ENCODE assay signal across 10 mouse cellular contexts in genomic region chr15:96654714-96655113, GRCm38 (mm10). TPM values are rescaled to one million over a fixed set of nuclear protein-coding genes. Genes with fewer than 3 reads are reported as not detected.
DNase-seq lines count a peak whose midpoint lies in the region; ATAC-seq and TF ChIP-seq lines count a peak whose summit lies in the region.
"Had no signal": no experiment of that assay in that cellular context is flagged by ENCODE, and none has a peak within 500 bp of the region (broad histone marks: within the 10 kb centered on the region; RNA-seq: fewer than 3 reads in every experiment).

No protein-coding gene starts in this region.

- no peak overlapping the region for H3K9ac ChIP-seq in heart, embryonic 16.5 days (ENCODE audit: low read length)
- H3K9ac ChIP-seq in lung, embryonic 14.5 days = no peak overlapping the region
- no peak overlapping the region for H3K9ac ChIP-seq in hindbrain, embryonic 13.5 days

- no peak overlapping the region for H3K4me3 ChIP-seq in heart, embryonic 16.5 days (ENCODE audit: low read length)
- no peak overlapping the region for H3K4me3 ChIP-seq in lung, embryonic 14.5 days (ENCODE audit: low read depth, low read length)
- no peak overlapping the region for H3K4me3 ChIP-seq in hindbrain, embryonic 13.5 days
- H3K4me3 ChIP-seq in left cerebral cortex, adult 2 months = no peak overlapping the region
- H3K4me3 ChIP-seq: midbrain, embryonic 10.5 days had no signal

- no peaks in the 10 kb centered on the region for H3K36me3 ChIP-seq in heart, embryonic 16.5 days (ENCODE audit: control insufficient read depth, insufficient read depth)
- no peaks in the 10 kb centered on the region for H3K36me3 ChIP-seq in lung, embryonic 14.5 days (ENCODE audit: insufficient read depth)
- no peaks in the 10 kb centered on the region for H3K36me3 ChIP-seq in hindbrain, embryonic 13.5 days
- H3K36me3 ChIP-seq: midbrain, embryonic 10.5 days had no signal

- H3K9me3 ChIP-seq in heart, embryonic 16.5 days (replicated peaks; ENCODE audit: control insufficient read depth, low read length) = no peaks in the 10 kb centered on the region
- no peaks in the 10 kb centered on the region for H3K9me3 ChIP-seq in lung, embryonic 14.5 days (ENCODE audit: low read depth, low read length)
- H3K9me3 ChIP-seq in hindbrain, embryonic 13.5 days = no peaks in the 10 kb centered on the region
- H3K9me3 ChIP-seq: midbrain, embryonic 10.5 days had no signal

- H3K4me1 ChIP-seq in heart, embryonic 16.5 days (ENCODE audit: control insufficient read depth, insufficient read depth, low read length) = peaks cover 5% of the 10 kb centered on the region
- no peaks in the 10 kb centered on the region for H3K4me1 ChIP-seq in lung, embryonic 14.5 days (ENCODE audit: insufficient read depth)
- H3K4me1 ChIP-seq in hindbrain, embryonic 13.5 days (replicated peaks) = 0 out of 2 replicates have a peak, but pooled peaks cover 8% of the 10 kb centered on the region

- no peak overlapping the region for H3K4me2 ChIP-seq in heart, embryonic 16.5 days (ENCODE audit: low read depth, low read length)
- H3K4me2 ChIP-seq in lung, embryonic 14.5 days = no peak overlapping the region
- no peak overlapping the region for H3K4me2 ChIP-seq in hindbrain, embryonic 13.5 days

- ATAC-seq in heart, embryonic 16.5 days (replicated peaks; ENCODE audit: extremely low read depth, insufficient read depth, low FRiP score) = peak; percentile 63; the same call in 1 of the 2 replicates
- peak; percentile 99 for ATAC-seq in activated CD4-positive, CD25-positive, alpha-beta regulatory T cell, adult 4 months
- ATAC-seq in lung, embryonic 14.5 days (ENCODE audit: insufficient read depth) = no peak
- ATAC-seq in hindbrain, embryonic 13.5 days (ENCODE audit: low FRiP score) = no peak

- 55% methylated on average over 8 of the region's 8 CpGs for WGBS in heart, embryonic 16.5 days
- 51% methylated on average over 8 of the region's 8 CpGs for WGBS in lung, embryonic 14.5 days
- 83% methylated on average over 8 of the region's 8 CpGs for whole genome bisulfite sequencing in hindbrain, embryonic 13.5 days

- TF ChIP-seq CTCF in lung, embryonic 14.5 days (IDR thresholded peaks at IDR 0.05; ENCODE audit: low read depth) = no peak
- no peak for TF ChIP-seq CTCF in left cerebral cortex, adult 2 months (IDR thresholded peaks at IDR 0.05)

- H3K27me3 ChIP-seq in heart, embryonic 16.5 days (ENCODE audit: control insufficient read depth, insufficient read depth, low read length) = no peaks in the 10 kb centered on the region
- no peaks in the 10 kb centered on the region for H3K27me3 ChIP-seq in lung, embryonic 14.5 days (ENCODE audit: insufficient read depth, low read length)
- no peaks in the 10 kb centered on the region for H3K27me3 ChIP-seq in hindbrain, embryonic 13.5 days

- no peak for DNase-seq in heart, postnatal 36 days
- peak; percentile 32 for DNase-seq in lung, embryonic 14.5 days
- DNase-seq in spleen, postnatal 36 days (ENCODE audit: low spot score in 2 of 2) = peak; percentile 83 to 84
- DNase-seq in left cerebral cortex, adult 2 months (ENCODE audit: extremely low spot score in 1 of 2, low spot score in 2 of 2) = no peak
- DNase-seq in heart, postnatal 25 days (ENCODE audit: low spot score) = no peak
- DNase-seq: right cerebral cortex, adult 18-20 months had no signal

- intact Hi-C loops in heart, postnatal 36 days (cut with DNase I) = no loop called here
- intact Hi-C loops in left cerebral cortex, adult 2 months (cut with DNase I) = no loop called here
- intact Hi-C loops in heart, postnatal 25 days (cut with DNase I) = no loop called here

- peak overlapping the region; percentile 57; the same call in 1 of the 2 replicates for H3K27ac ChIP-seq in heart, embryonic 16.5 days (ENCODE audit: low read length)
- no peak overlapping the region for H3K27ac ChIP-seq in lung, embryonic 14.5 days (ENCODE audit: low read depth)
- H3K27ac ChIP-seq in hindbrain, embryonic 13.5 days = no peak overlapping the region
- H3K27ac ChIP-seq in left cerebral cortex, adult 2 months = no peak overlapping the region
- H3K27ac ChIP-seq: midbrain, embryonic 10.5 days had no signal

RNA-seq across cellular contexts. Expression of gene Slc38a1, which starts 12.0 kb away (rescaled TPM):
- polyA plus RNA-seq in heart, embryonic 16.5 days (2015; fragmentation: Nextera tagmentation; extraction: Ambion mirVana) = 70.7 and 71.2 TPM in 2 replicates
- 10 to 100 TPM; 11.2 to 20.3 TPM for total RNA-seq in heart, postnatal 36 days (2021)
- polyA plus RNA-seq in activated CD4-positive, CD25-positive, alpha-beta regulatory T cell, adult 4 months (2017; shearing (Covaris generic)) = 10 to 100 TPM; 55.8 to 63.4 TPM
- 70.6 and 71.6 TPM in 2 replicates for polyA plus RNA-seq in lung, embryonic 14.5 days (2014; fragmentation: Nextera tagmentation; extraction: Ambion mirVana)
- 154 and 158 TPM in 2 replicates for polyA plus RNA-seq in hindbrain, embryonic 13.5 days (2015; fragmentation: Nextera tagmentation; extraction: Ambion mirVana)
- total RNA-seq in left cerebral cortex, adult 2 months (2021) = 100 to 1,000 TPM; 111 to 116 TPM
- total RNA-seq in heart, postnatal 25 days (2021) = 10 to 100 TPM; 17.0 to 21.2 TPM

RNA-seq across cellular contexts. Expression of gene Slc38a2, which starts 44.8 kb away (rescaled TPM):
- polyA plus RNA-seq in heart, embryonic 16.5 days (2015; fragmentation: Nextera tagmentation; extraction: Ambion mirVana) = 178 and 190 TPM in 2 replicates
- 100 to 1,000 TPM; 173 to 251 TPM for total RNA-seq in heart, postnatal 36 days (2021)
- polyA plus RNA-seq in activated CD4-positive, CD25-positive, alpha-beta regulatory T cell, adult 4 months (2017; shearing (Covaris generic)) = 10 to 100 TPM; 36.1 to 47.0 TPM
- polyA plus RNA-seq in lung, embryonic 14.5 days (2014; fragmentation: Nextera tagmentation; extraction: Ambion mirVana) = 174 and 182 TPM in 2 replicates
- 133 TPM in 2 replicates for polyA plus RNA-seq in hindbrain, embryonic 13.5 days (2015; fragmentation: Nextera tagmentation; extraction: Ambion mirVana)
- total RNA-seq in left cerebral cortex, adult 2 months (2021) = 100 to 1,000 TPM in 1 of 2 experiments, 10 to 100 TPM in 1; 96.9 to 108 TPM
- 100 to 1,000 TPM; 230 to 253 TPM for total RNA-seq in heart, postnatal 25 days (2021)

Comparison
In these comparisons a context has a peak if more than half of its experiments do, and no peak if none do; other contexts are left out.
1. ATAC-seq: peak in heart, embryonic 16.5 days (single experiment) and activated CD4-positive, CD25-positive, alpha-beta regulatory T cell, adult 4 months (single experiment); none in lung, embryonic 14.5 days (single experiment) and hindbrain, embryonic 13.5 days (single experiment).
2. DNase-seq: peak in lung, embryonic 14.5 days (single experiment) and spleen, postnatal 36 days (2 of 2); none in heart, postnatal 36 days (0 of 2), left cerebral cortex, adult 2 months (0 of 2) and heart, postnatal 25 days (single experiment).